Comparison of ENCODE assay signal across 18 mouse cellular contexts in genomic region chr11:47248345-47248893, GRCm38 (mm10).
DNase-seq lines count a peak whose midpoint lies in the region; ATAC-seq and TF ChIP-seq lines count a peak whose summit lies in the region.
"Had no signal": no experiment of that assay in that cellular context is flagged by ENCODE, and none has a peak within 500 bp of the region (broad histone marks: within the 10 kb centered on the region; RNA-seq: fewer than 3 reads in every experiment).

No protein-coding gene starts in this region.

- no peaks in the 10 kb centered on the region for H3K36me3 ChIP-seq in testis, adult 2 months (ENCODE audit: control insufficient read depth, insufficient read depth, low read length)
- no peaks in the 10 kb centered on the region for H3K36me3 ChIP-seq in forebrain, embryonic 15.5 days
- H3K36me3 ChIP-seq: heart, embryonic 15.5 days; limb, embryonic 12.5 days; neural tube, embryonic 12.5 days had no signal

- WGBS in forebrain, embryonic 15.5 days = 39% methylated on average over 4 of the region's 4 CpGs

- TF ChIP-seq CTCF in gastrocnemius, adult 2 months (IDR thresholded peaks at IDR 0.05) = no peak
- no peak for TF ChIP-seq CTCF in testis, adult 2 months (IDR thresholded peaks at IDR 0.05; ENCODE audit: control insufficient read depth, insufficient read depth, insufficient replicate concordance, low read depth, low read length)

- DNase-seq in gastrocnemius, adult 2 months = no peak
- no peak for DNase-seq in gastrocnemius, adult 18-20 months (ENCODE audit: low spot score)
- DNase-seq in testis, postnatal 10 days (ENCODE audit: low spot score) = no peak
- DNase-seq in spleen, postnatal 4 days (ENCODE audit: low spot score in 2 of 2) = no peak
- no peak for DNase-seq in ovary, postnatal 14 days (ENCODE audit: low spot score)
- DNase-seq: adrenal gland, adult 8-10 months; embryo, embryonic 11 days; kidney, adult 18-20 months; kidney, postnatal 36 days; lung, postnatal 10 days had no signal

- intact Hi-C loops in gastrocnemius, adult 2 months (cut with DNase I) = no loop called here

- H3K27me3 ChIP-seq in testis, adult 2 months (ENCODE audit: control insufficient read depth, insufficient read depth, low read length) = no peaks in the 10 kb centered on the region
- no peaks in the 10 kb centered on the region for H3K27me3 ChIP-seq in forebrain, embryonic 15.5 days
- H3K27me3 ChIP-seq: heart, embryonic 15.5 days; limb, embryonic 12.5 days; neural tube, embryonic 12.5 days had no signal

- H3K4me3 ChIP-seq in gastrocnemius, adult 2 months = no peak overlapping the region
- H3K4me3 ChIP-seq in testis, adult 2 months (ENCODE audit: control insufficient read depth, low read depth, low read length) = peak overlapping the region; percentile 20; the same call in 1 of the 2 replicates
- no peak overlapping the region for H3K4me3 ChIP-seq in forebrain, embryonic 15.5 days
- H3K4me3 ChIP-seq: heart, embryonic 15.5 days; left cerebral cortex, adult 2 months; limb, embryonic 12.5 days; neural tube, embryonic 12.5 days had no signal

- TF ChIP-seq POLR2A in testis, adult 2 months (IDR thresholded peaks at IDR 0.05; ENCODE audit: control insufficient read depth, low read depth, low read length) = no peak

- H3K27ac ChIP-seq in gastrocnemius, adult 2 months = peak overlapping the region; percentile 78
- no peak overlapping the region for H3K27ac ChIP-seq in testis, adult 2 months (ENCODE audit: control insufficient read depth, insufficient read depth, low read depth, low read length)
- H3K27ac ChIP-seq in forebrain, embryonic 15.5 days (replicated peaks) = peak overlapping the region; percentile 60
- H3K27ac ChIP-seq: heart, embryonic 15.5 days; hindbrain, embryonic 14.5 days; left cerebral cortex, adult 2 months; limb, embryonic 12.5 days; liver, embryonic 14.5 days; neural tube, embryonic 12.5 days had no signal

- H3K9me3 ChIP-seq in forebrain, embryonic 15.5 days = no peaks in the 10 kb centered on the region
- H3K9me3 ChIP-seq: heart, embryonic 15.5 days; limb, embryonic 12.5 days; neural tube, embryonic 12.5 days had no signal

- H3K9ac ChIP-seq in forebrain, embryonic 15.5 days (replicated peaks) = no peak overlapping the region
- H3K9ac ChIP-seq: heart, embryonic 15.5 days; hindbrain, embryonic 14.5 days; limb, embryonic 12.5 days; liver, embryonic 14.5 days; neural tube, embryonic 12.5 days had no signal

- peak; percentile 81 for ATAC-seq in forebrain, embryonic 15.5 days (replicated peaks)

- H3K4me1 ChIP-seq in testis, adult 2 months (ENCODE audit: control insufficient read depth, insufficient read depth, low read length) = no peaks in the 10 kb centered on the region
- peaks cover 12% of the 10 kb centered on the region for H3K4me1 ChIP-seq in forebrain, embryonic 15.5 days
- H3K4me1 ChIP-seq: heart, embryonic 15.5 days; limb, embryonic 12.5 days; neural tube, embryonic 12.5 days had no signal

- H3K4me2 ChIP-seq in forebrain, embryonic 15.5 days (replicated peaks) = no peak overlapping the region
- H3K4me2 ChIP-seq: heart, embryonic 15.5 days; hindbrain, embryonic 14.5 days; limb, embryonic 12.5 days; neural tube, embryonic 12.5 days had no signal
